Mouse (Mus musculus): ENCODE measurements around the gene 4930578G10Rik. TPM values are rescaled to one million over a fixed set of nuclear protein-coding genes. Genes with fewer than 3 reads are reported as not detected.

The 4930578G10Rik gene
- total RNA-seq, 2 experiments from 2014 or later: 0.40 TPM; not detected in 1

Other genes with a start within 250 kb of the 4930578G10Rik start
- gene Fam205a2, start 207.4 kb upstream of the 4930578G10Rik start, total RNA-seq (2021): not detected
- not detected for gene Gm10591, start 123.3 kb upstream of the 4930578G10Rik start, total RNA-seq (2021)
- gene Gm2564, start 105.8 kb upstream of the 4930578G10Rik start, total RNA-seq (2021): 10 to 100 TPM in 1 of 2 experiments, 1 to 10 TPM in 1; 8.9 to 11.1 TPM
- gene Ccl27b, start 80.3 kb upstream of the 4930578G10Rik start, total RNA-seq (2021): 1 to 10 TPM; 3.7 to 8.7 TPM
- gene Il11ra2, start 73.7 kb upstream of the 4930578G10Rik start, total RNA-seq (2021): not detected
- gene Ccl19, start 21.0 kb downstream of the 4930578G10Rik start, total RNA-seq (2021): 1 to 10 TPM; 2.4 to 2.9 TPM
- gene Ccl21a, start 38.4 kb downstream of the 4930578G10Rik start, total RNA-seq (2021): 1 to 10 TPM; 2.7 to 5.5 TPM
- gene Fam205a1, start 118.3 kb downstream of the 4930578G10Rik start, total RNA-seq (2021): not detected
- under 1 TPM; 0.16 to 0.20 TPM for gene Gm12394, start 121.2 kb downstream of the 4930578G10Rik start, total RNA-seq (2021)
- not detected for gene Fam205c, start 138.7 kb downstream of the 4930578G10Rik start, total RNA-seq (2021)
- gene Phf24, start 181.1 kb downstream of the 4930578G10Rik start, total RNA-seq (2021): 1 to 10 TPM; 1.3 to 1.8 TPM
- 10 to 100 TPM; 10.9 to 35.1 TPM for gene Dnajb5, start 214.3 kb downstream of the 4930578G10Rik start, total RNA-seq (2021)
- gene 1700022I11Rik, start 234.1 kb downstream of the 4930578G10Rik start, total RNA-seq (2021): not detected

Data from adrenal gland, postnatal 36 days (tissue).